Mouse (Mus musculus) thymus, adult 2 months (tissue): ENCODE data around the gene H2-DMb1. TPM values are rescaled to one million over a fixed set of nuclear protein-coding genes. Genes with fewer than 3 reads are reported as not detected.

Experiments used
- DNase-seq: peaks from one replicate; pipeline ENCODE4 v3.0.0; 2021
- H3K27ac ChIP-seq: fragments of 200-500 bp; 2 replicates; pipeline ENCODE4 v1.5.1; 2012; ENCODE audit warnings: low read length, control low read depth; ENCODE audit not compliant: control insufficient read depth, insufficient read depth
- H3K27me3 ChIP-seq: fragments of 200-500 bp; 2 replicates; pipeline ENCODE4 v1.6.1; 2012; ENCODE audit warnings: mild to moderate bottlenecking, low read length, moderate library complexity, mixed read lengths; ENCODE audit not compliant: control insufficient read depth, insufficient read depth
- H3K36me3 ChIP-seq: fragments of 200-500 bp; 2 replicates; pipeline ENCODE4 v1.6.1; 2012; ENCODE audit warnings: mild to moderate bottlenecking, low read length, moderate library complexity; ENCODE audit not compliant: control insufficient read depth, insufficient read depth
- H3K4me1 ChIP-seq: fragments of 200-500 bp; replicated peaks from 2 replicates; pipeline ENCODE4 v1.6.1; 2012; ENCODE audit warnings: low read length; ENCODE audit not compliant: control insufficient read depth, insufficient read depth
- H3K4me3 ChIP-seq: fragments of 200-500 bp; 2 replicates; pipeline ENCODE4 v1.5.1; 2012; ENCODE audit warnings: mild to moderate bottlenecking, low read length, control low read depth, moderate library complexity; ENCODE audit not compliant: control insufficient read depth, insufficient read depth
- CTCF ChIP-seq: fragments of 200-500 bp; IDR thresholded peaks from 2 replicates; pipeline ENCODE4 v1.5.1; 2012; ENCODE audit warnings: mild to moderate bottlenecking, control low read depth, low read length, moderate library complexity, borderline replicate concordance; ENCODE audit not compliant: control insufficient read depth, poor library complexity, insufficient read depth; ENCODE audit errors: extremely low read depth
- POLR2A ChIP-seq: fragments of 200-500 bp; IDR thresholded peaks from 2 replicates; pipeline ENCODE4 v1.6.1; 2012; ENCODE audit warnings: mild to moderate bottlenecking, low read length, control low read depth, moderate library complexity; ENCODE audit not compliant: control insufficient read depth, poor library complexity, insufficient read depth; ENCODE audit errors: extremely low read depth
- WGBS: fragments of 180-500 bp; shearing (Covaris S2); methylation state at CpG from one replicate; pipeline ENCODE4 v1.1.7; 2018; 5-methylcytosine and 5-hydroxymethylcytosine counted together
- polyA plus RNA-seq: library from polyadenylated mRNA; depleted of rRNA; stranded (reverse); fragments of >200 nt; gene quantifications from 2 replicates; pipeline ENCODE4 v1.2.3, GENCODE M21; 2012

Gene H2-DMb1
- polyA plus RNA-seq, 1 experiment, result 197 TPM

GRCm38 (mm10) chr17:34128264-34128937 is 24.5 kb upstream of the H2-DMb1 start:
- H3K4me3 ChIP-seq, result peak overlapping the region; percentile 64
- peak overlapping the region; percentile 79 for H3K27ac ChIP-seq
- H3K4me1 ChIP-seq, result peaks cover 50% of the 10 kb centered on the region
- H3K36me3 ChIP-seq, result no peaks in the 10 kb centered on the region
- TF ChIP-seq CTCF (no peak), POLR2A (no peak)
- DNase-seq, result peak; percentile 61
- H3K27me3 ChIP-seq, result no peaks in the 10 kb centered on the region
- WGBS, result 34% methylated on average over 13 of the region's 13 CpGs

- DNase-seq, result peak; percentile 58
- Histone ChIP-seq H3K4me3 (peak overlapping the region; percentile 64), H3K27ac (peak overlapping the region; percentile 79), H3K27me3 (no peaks in the 10 kb centered on the region), H3K4me1 (peaks cover 45% of the 10 kb centered on the region), H3K36me3 (no peaks in the 10 kb centered on the region)
- 18% methylated on average over 18 of the region's 18 CpGs for WGBS
- peak; percentile 46; the same call in 1 of the 2 replicates for TF ChIP-seq POLR2A
- 0 out of 2 replicates have a peak, but pooled peaks have one; percentile 7 for TF ChIP-seq CTCF
These were observed 23.7 kb upstream of the H2-DMb1 start for GRCm38 (mm10) chr17:34128944-34129791.

DNA sequence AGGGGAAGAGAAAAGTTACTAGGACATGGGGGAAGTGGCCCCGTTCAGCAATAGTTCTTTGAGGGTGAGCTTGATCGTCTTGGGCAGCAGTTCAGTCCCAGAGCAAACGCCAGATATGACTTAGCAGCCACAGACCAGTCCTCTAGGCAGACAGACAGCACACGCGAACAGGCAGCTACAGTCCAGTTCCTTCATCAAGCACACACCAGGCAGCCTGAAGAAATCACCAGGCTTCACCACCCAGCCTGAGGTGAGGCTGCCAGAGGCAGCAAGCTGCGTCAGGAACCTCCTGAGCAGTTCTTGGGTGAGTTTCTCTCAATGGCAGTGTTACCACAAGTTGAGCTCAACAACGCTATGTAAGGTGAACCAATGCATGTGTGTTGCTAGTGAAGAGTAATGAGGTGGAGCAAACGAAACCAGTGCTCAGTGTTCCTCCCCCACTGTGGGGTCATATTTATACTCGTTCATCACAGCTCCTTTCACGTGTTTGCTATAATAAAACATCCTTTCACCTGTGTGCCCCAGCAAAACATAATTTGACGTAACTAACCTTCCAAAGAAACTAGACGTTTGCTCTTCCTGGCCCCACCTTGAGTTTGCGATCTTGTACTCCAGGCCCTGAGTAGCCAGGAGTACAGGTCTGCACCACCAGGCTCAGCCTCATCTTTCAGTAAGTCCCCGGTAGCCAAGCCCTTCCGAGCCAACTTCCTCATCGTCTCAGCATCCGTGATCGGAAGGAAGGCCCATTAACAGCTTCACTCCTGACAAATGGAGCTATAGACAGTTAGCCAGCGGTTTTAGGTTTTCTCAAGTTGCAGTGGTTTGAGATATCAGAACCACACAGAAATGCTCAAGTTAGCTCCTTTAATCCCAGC is 22.6 kb upstream of the H2-DMb1 start:
- no peaks in the 10 kb centered on the region for H3K36me3 ChIP-seq
- peak overlapping the region; percentile 79; the same call in 1 of the 2 replicates for H3K27ac ChIP-seq
- H3K27me3 ChIP-seq, result no peaks in the 10 kb centered on the region
- WGBS, result 64% methylated on average over 19 of the region's 19 CpGs
- no peak for DNase-seq
- peaks cover 41% of the 10 kb centered on the region for H3K4me1 ChIP-seq
- TF ChIP-seq POLR2A, result no peak
- no peak for TF ChIP-seq CTCF
- H3K4me3 ChIP-seq, result no peak overlapping the region

- WGBS, result 91% methylated on average over 7 of the region's 7 CpGs
- Histone ChIP-seq H3K27me3 (no peaks in the 10 kb centered on the region), H3K27ac (no peak overlapping the region), H3K4me1 (peaks cover 51% of the 10 kb centered on the region), H3K4me3 (no peak overlapping the region), H3K36me3 (no peaks in the 10 kb centered on the region)
- no peak for DNase-seq
- TF ChIP-seq POLR2A (no peak), CTCF (no peak)
These were observed 21.0 kb upstream of the H2-DMb1 start for GRCm38 (mm10) chr17:34131911-34132310.

DNA sequence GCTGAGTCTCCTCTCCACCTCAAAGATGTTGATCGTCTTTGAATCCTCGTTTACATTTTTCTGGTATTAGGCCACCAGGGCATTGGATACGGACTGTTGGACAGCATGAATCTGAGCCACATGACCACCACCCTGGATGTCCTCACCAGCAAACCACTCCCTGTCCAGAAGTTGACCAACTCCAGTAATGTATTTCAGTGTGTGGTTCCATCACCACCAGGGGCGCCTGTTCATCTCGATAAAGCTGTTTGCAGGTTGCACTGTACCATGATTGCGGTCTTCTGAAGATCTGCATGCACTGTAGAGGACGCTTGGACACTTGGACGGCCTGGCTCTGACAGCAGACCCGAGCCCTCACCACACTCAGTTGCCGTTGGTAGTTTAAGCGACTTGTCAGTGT is 19.6 kb upstream of the H2-DMb1 start:
- Histone ChIP-seq H3K36me3 (no peaks in the 10 kb centered on the region), H3K4me3 (no peak overlapping the region), H3K27ac (no peak overlapping the region), H3K4me1 (peaks cover 41% of the 10 kb centered on the region), H3K27me3 (no peaks in the 10 kb centered on the region)
- DNase-seq, result no peak
- WGBS, result 89% methylated on average over 11 of the region's 11 CpGs
- TF ChIP-seq POLR2A, result no peak
- peak; percentile 33; the same call in 1 of the 2 replicates for TF ChIP-seq CTCF

DNA sequence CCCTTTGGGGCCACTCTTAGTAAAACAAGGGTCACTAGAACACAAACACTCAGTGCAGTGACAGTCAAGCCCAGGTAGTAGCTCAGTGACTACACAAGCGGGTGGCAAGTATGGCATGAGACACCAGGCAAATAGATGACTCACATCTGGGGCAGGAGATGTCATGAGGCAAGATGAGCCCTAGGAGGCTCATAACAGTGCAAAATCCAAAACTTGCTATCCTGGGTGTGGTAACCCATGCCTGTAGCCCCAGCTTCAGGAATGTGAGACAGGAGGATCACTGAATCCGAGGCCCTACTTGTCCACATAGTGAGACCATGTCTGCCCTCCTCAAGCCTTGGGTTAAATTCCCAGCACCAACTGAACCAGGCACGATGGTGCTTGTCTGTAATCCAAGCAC is 18.4 kb upstream of the H2-DMb1 start:
- no peak for DNase-seq
- Histone ChIP-seq H3K27me3 (no peaks in the 10 kb centered on the region), H3K36me3 (no peaks in the 10 kb centered on the region), H3K4me3 (no peak overlapping the region), H3K27ac (no peak overlapping the region), H3K4me1 (peaks cover 31% of the 10 kb centered on the region)
- TF ChIP-seq POLR2A (no peak), CTCF (no peak)
- WGBS, result 93% methylated on average over 3 of the region's 3 CpGs
